Mouse (Mus musculus) embryo, embryonic 10.5 days (tissue): Measurements from ENCODE around the gene Cldn34b2.
"Not testable (repeated sequence)": the region's sequence is repeated elsewhere in the genome, so short reads cannot be mapped to it uniquely, and the experiment has no call there.

Source experiments
- DNase-seq: peaks from one replicate; pipeline ENCODE4 v3.0.0-alpha.2; 2015; ENCODE audit warnings: low spot score

Gene Cldn34b2

DNA sequence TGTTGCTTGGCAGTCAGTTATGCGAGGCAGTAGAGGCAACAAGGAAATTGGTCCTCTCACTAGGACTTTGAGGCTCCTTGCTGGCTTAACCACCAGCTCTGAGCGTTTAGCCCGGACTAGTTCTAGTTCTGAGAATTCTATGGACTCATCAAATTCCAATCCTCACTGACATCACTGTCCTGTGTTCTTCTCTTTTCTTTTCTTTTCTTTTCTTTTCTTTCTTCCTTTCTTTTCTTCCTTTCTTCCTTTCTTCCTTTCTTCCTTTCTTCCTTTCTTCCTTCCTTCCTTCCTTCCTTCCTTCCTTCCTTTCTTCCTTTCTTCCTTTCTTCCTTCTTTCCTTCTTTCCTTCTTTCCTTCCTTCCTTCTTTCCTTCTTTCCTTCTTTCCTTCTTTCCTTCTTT, at the start of gene Cldn34b2:
Gene Cldn34b2, minus strand, starts transcription at position 101 of the 400 bp plus-strand sequence.
- not testable (repeated sequence) for DNase-seq

DNA sequence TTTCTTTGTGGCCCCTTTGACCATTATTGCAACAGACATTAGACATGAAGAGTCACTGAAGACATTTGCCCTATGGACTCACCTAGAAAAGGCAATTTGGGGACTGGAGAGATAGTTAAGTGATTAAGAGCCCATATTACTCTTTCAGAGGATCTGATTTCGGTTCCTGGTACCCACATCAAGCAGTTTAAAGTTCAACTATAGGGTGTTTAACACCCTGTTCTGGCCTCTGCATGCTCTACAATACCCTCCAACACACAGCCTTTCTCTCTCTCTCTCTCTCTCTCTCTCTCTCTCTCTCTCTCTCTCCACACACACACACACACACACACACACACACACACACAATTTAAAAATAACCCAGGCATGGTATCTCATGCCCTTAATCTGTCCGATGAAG, 49.4 kb upstream of the Cldn34b2 start:
- DNase-seq, result no peak

DNA sequence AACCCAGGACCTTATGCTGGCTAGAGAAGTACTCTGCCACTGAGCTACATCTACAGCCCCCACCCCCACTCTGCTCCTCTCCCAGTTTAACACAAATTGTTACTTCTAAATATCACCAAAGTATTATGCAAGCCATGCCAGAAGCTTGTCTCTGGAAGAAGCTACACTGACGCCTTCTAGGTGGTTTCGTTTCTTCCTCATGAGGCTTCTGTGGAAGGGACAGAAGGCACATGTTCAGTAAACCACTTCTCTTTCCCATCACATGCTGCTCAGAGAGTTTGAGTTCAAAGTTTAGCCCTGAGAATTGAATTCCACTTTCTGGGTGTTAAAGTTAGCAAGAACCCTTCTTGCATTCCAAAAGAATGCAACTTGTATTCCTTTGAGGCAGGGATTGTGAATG, 49.0 kb upstream of the Cldn34b2 start:
- DNase-seq, result no peak

DNA sequence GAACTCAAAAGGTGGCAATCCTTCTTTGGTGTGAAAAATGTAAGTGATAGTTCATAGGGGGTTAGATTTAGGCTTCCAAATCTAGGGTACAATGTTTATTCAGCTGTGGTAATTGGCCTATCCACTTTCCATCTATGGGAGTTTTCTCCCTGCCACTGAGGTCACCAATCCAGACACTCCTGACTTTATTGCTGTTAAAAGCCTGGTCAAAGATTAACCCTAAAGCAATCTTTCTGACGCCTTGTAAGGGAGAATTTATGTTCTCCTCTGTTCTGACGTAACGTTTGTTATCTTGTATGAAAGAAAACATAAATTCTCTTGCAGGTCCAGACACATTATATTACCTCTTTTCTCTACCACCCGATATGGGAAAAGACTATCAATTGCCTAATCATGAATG, 47.4 kb upstream of the Cldn34b2 start:
- DNase-seq, result no peak

DNA sequence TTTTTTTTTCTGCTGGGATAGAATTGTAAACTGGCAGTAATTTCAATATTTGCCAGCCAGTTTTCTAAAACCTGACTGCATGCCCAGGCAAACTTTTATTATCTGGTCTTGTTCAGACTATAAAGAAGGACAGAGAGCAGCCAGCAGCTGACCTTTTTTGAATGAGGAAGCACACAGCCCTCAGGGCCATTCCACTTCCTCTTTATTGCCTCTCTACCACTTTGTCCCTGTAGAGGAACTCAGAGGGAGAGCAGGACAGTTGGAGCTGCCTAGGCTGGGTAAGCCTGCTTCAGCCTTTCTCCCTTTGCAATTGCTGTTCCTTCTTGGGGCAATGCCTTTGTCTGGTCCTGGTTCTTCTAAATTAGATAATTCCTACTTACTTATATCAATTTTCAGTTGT, 44.1 kb upstream of the Cldn34b2 start:
- DNase-seq, result no peak

DNA sequence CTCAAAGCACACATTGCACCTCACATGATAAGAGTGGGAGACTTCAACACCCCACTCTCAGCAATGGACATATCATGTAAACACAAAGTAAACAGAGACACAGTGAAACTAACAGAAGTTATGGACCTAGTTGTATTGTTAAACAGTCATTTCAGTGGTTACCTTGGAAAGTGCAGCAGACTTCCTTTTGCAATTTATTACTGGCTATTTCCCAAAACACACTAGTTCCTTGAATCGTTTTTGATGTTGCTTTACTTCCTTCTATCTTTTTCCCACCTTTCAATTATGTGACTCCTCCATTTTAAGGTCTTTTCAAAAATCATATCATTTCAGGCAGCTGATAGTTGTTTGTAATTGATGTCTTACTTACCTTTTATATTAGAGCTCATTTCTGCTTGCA, 43.5 kb upstream of the Cldn34b2 start:
- no peak for DNase-seq

DNA sequence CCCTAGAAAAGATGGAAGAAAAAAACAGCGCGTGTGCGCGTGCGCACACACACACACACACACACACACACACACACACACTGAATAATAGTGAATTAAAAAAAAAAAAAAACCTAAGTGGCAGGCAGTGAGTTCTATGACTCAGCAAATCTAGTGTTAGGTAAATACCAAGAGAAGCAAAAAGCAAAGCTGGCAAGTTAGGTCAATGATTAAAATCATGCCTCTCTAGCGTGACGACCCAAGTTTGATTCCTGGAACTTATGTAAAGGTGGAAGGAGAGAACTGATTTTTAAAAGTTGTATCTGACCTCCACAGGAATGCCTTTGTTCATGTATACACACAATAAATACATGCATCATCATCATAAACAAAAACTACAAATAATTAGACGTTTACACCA, 41.7 kb upstream of the Cldn34b2 start:
- DNase-seq, result no peak

DNA sequence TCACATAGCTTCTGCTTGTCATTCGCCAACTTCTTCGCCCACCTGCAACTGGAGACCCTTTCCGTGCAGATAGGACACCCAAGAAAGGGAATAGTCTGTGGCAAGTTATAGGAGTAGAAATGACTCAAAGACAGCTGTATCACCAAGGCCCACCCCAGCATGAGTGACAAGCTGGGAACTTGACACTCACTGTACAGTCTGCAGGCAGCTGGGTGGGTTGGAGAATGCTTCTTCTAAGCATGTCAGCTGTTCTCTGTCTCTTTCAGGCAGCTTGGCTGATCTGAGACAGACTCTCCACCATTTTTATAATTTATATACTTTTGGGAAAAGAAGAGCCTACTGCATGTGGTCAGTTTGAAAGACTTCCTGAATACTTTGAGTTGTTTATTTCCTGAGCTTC, 39.5 kb upstream of the Cldn34b2 start:
- no peak for DNase-seq

DNA sequence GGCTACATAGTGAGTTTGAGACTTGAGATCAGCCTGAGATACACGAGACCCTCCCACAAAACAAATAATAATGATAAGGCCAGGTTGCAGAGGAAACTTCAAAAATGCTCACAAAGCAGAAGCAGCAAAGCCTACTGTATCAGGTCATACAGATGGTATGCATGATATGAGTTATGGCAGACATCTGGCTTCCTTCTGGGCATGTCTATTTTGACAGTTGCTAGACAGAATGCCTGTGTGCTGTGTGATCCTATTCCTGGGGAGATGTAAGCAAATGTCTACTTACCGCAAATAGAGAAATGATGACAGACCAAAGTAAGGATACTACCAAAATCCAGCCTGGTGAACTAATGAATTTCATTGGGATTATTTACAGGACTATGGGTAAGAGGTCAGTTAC, 38.1 kb upstream of the Cldn34b2 start:
- DNase-seq, result no peak

DNA sequence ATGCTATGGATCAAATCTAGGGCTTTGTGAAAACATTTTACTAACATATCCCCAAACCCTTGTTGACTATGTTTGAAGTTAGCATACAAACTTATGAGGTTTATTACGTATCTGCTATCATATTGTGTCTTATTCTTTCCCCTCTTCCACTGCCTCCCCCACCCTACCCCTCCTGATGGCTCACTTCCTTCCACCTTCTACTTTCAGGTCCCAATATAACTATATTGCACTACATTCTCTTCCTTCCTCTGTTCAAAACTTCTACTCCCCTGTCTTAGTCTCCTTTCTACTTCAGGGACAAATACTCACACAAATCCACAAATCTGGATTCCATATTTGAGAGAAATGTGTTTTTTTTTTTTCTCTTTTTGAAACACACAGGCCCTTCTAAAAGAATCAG, 35.3 kb upstream of the Cldn34b2 start:
- no peak for DNase-seq

DNA sequence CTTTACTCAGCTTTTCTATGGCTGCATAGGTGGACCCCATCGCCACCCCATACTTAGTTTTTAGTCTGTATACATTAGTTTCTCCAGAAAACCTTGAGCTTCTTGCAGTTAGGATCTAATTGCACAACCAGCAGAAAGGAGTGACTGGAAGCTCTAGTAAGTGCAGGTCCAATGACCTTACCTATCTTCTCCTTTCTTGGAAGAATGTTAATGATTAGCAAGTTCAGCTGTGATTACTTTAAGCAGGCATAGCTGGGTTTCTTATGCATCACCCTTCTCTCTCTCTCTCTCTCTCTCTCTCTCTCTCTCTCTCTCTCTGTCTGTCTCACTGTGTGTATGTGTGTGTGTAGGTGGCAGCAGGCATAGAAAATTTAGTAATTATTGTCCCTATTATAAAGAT, 23.7 kb upstream of the Cldn34b2 start:
- DNase-seq, result no peak

DNA sequence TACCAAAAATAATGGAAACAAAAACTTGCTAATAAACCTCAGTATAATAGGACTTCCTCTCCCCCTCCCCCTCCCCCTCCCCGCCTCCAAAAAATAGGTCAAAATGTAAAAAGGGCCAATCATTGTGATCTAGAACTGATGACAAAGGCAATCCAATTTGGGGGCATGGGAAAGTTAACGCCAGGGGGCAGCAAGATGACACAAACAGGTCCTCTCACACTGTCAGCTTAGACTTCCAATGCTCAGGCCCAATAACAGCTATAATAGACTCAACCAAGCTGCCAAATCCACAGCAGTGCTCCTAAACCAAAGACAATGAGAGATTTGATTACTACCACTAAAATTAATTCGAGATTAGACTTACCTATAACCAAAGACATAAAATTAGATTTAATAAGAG, 16.5 kb upstream of the Cldn34b2 start:
- peak; percentile 50 for DNase-seq

DNA sequence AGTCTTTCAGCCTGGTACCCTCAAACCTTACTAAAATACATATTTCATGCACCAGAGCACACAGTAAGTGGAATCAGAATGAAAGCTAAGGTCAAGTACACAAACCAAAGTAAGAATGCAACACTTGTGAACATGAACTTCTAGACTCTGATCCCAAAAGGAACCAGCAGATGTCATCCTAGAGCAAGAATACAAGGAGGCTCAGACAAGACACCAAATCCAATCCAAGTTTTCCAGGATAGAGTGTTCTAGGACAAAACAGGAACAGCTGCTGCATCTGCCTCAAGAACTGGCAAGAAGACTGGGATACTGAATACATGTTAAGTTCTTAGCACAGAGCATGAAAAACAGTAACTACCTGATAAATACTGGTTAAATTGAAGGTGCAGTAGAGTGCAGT, 30.2 kb downstream of the Cldn34b2 start:
- DNase-seq, result peak; percentile 22

DNA sequence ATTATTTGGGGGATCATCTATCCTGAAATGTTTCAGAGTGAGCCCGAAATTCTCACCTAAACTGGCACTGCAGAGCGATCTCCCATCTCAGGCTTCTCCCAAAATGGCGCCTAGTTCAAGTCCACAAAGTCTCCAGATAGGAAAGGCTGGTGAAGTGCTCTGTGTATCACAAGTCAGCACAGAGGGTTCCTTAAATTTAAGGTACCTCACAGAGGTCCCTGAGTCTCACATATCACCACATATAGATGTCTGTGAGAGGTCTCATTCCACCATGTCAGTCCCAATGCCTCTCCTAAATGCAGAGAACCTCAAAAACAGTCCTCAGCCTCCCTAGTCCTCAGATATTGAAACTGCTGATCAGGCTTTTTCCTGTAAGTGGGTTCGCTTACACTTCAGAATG, 34.6 kb downstream of the Cldn34b2 start, which contains the start of gene Magea2:
Gene Magea2, minus strand, starts transcription at position 101 of the 400 bp plus-strand sequence.
- not testable (repeated sequence) for DNase-seq

DNA sequence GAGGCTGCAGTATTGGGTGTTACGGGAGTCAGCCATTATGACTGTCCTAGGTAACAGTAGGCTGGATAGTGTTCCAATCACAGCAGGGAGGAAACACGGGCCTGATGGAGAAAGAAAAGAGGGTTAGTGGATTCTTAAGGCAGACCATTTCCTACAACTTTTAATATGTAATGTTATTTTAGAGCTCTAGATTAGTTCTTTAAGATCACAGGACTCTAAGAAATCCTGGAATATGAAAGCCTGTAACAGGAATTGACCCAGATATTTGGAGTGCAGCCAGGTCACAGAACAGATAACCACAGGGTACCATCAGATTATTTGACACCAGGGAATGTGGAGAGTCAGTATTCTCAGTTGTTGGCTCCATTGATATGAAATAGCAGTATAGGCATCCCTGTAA, 38.5 kb downstream of the Cldn34b2 start, which contains the start of gene Magea1:
Gene Magea1, minus strand, starts transcription at position 101 of the 400 bp plus-strand sequence.
- DNase-seq, result not testable (repeated sequence)
